Mouse (Mus musculus): Measurements from ENCODE around the gene Gpx4. TPM values are rescaled to one million over a fixed set of nuclear protein-coding genes. Genes with fewer than 3 reads are reported as not detected.
A peak's percentile ranks its signal among the peaks of the same experiment; 100 is the strongest.

The Gpx4 gene
- polyA plus RNA-seq, 1 experiment = 259 TPM

- no peak for DNase-seq (ENCODE audit: low read depth in 1 of 2, low spot score in 2 of 2)
- Histone ChIP-seq H3K36me3 (ENCODE audit: control insufficient read depth, insufficient read depth, low read length) (peaks cover 46% of the 10 kb centered on the region), H3K27ac (ENCODE audit: insufficient read depth, low read length) (no peak overlapping the region), H3K4me3 (ENCODE audit: extremely low read depth, insufficient read depth, insufficient read length) (no peak overlapping the region), H3K27me3 (ENCODE audit: control insufficient read depth, insufficient read depth, low read length) (no peaks in the 10 kb centered on the region), H3K4me1 (ENCODE audit: control insufficient read depth, insufficient read depth, insufficient read length) (peaks cover 10% of the 10 kb centered on the region; the same call in 1 of the 2 replicates)
- 91% methylated on average over 4 of the region's 4 CpGs for WGBS
- TF ChIP-seq POLR2A (IDR thresholded peaks at IDR 0.05; ENCODE audit: low read depth, low read length) (no peak), CTCF (IDR thresholded peaks at IDR 0.05; ENCODE audit: extremely low read depth, insufficient read depth, insufficient read length, insufficient replicate concordance) (no peak)
Observed at GRCm38 (mm10) chr10:80069948-80070450, 23.0 kb downstream of the Gpx4 start.

GRCm38 (mm10) chr10:80070837-80071515, 24.0 kb downstream of the Gpx4 start:
- Histone ChIP-seq H3K36me3 (ENCODE audit: control insufficient read depth, insufficient read depth, low read length) (peaks cover 44% of the 10 kb centered on the region), H3K4me3 (ENCODE audit: extremely low read depth, insufficient read depth, insufficient read length) (no peak overlapping the region), H3K4me1 (ENCODE audit: control insufficient read depth, insufficient read depth, insufficient read length) (peaks cover 14% of the 10 kb centered on the region), H3K27ac (ENCODE audit: insufficient read depth, low read length) (peak overlapping the region; percentile 6; the same call in 1 of the 2 replicates), H3K27me3 (ENCODE audit: control insufficient read depth, insufficient read depth, low read length) (no peaks in the 10 kb centered on the region)
- 65% methylated on average over 9 of the region's 9 CpGs for WGBS
- DNase-seq (ENCODE audit: low read depth in 1 of 2, low spot score in 2 of 2) = no peak
- TF ChIP-seq CTCF (IDR thresholded peaks at IDR 0.05; ENCODE audit: extremely low read depth, insufficient read depth, insufficient read length, insufficient replicate concordance) (no peak), POLR2A (IDR thresholded peaks at IDR 0.05; ENCODE audit: low read depth, low read length) (no peak)

- Histone ChIP-seq H3K36me3 (ENCODE audit: control insufficient read depth, insufficient read depth, low read length) (peaks cover 39% of the 10 kb centered on the region), H3K4me3 (ENCODE audit: extremely low read depth, insufficient read depth, insufficient read length) (no peak overlapping the region), H3K27ac (ENCODE audit: insufficient read depth, low read length) (peak overlapping the region; percentile 6), H3K27me3 (ENCODE audit: control insufficient read depth, insufficient read depth, low read length) (no peaks in the 10 kb centered on the region), H3K4me1 (ENCODE audit: control insufficient read depth, insufficient read depth, insufficient read length) (peaks cover 17% of the 10 kb centered on the region)
- TF ChIP-seq CTCF (IDR thresholded peaks at IDR 0.05; ENCODE audit: extremely low read depth, insufficient read depth, insufficient read length, insufficient replicate concordance) (no peak), POLR2A (IDR thresholded peaks at IDR 0.05; ENCODE audit: low read depth, low read length) (no peak)
- DNase-seq (ENCODE audit: low read depth in 1 of 2, low spot score in 2 of 2) = no peak
- 58% methylated on average over 3 of the region's 3 CpGs for WGBS
Observed at GRCm38 (mm10) chr10:80071516-80071900, 24.5 kb downstream of the Gpx4 start.

GRCm38 (mm10) chr10:80072623-80073489, 25.9 kb downstream of the Gpx4 start:
- no peaks in the 10 kb centered on the region for H3K27me3 ChIP-seq (ENCODE audit: control insufficient read depth, insufficient read depth, low read length)
- peaks cover 29% of the 10 kb centered on the region for H3K36me3 ChIP-seq (ENCODE audit: control insufficient read depth, insufficient read depth, low read length)
- H3K27ac ChIP-seq (ENCODE audit: insufficient read depth, low read length) = no peak overlapping the region
- 90% methylated on average over 20 of the region's 20 CpGs for WGBS
- no peak overlapping the region for H3K4me3 ChIP-seq (ENCODE audit: extremely low read depth, insufficient read depth, insufficient read length)
- DNase-seq (ENCODE audit: low read depth in 1 of 2, low spot score in 2 of 2) = no peak
- H3K4me1 ChIP-seq (ENCODE audit: control insufficient read depth, insufficient read depth, insufficient read length) = peaks cover 17% of the 10 kb centered on the region
- TF ChIP-seq CTCF (IDR thresholded peaks at IDR 0.05; ENCODE audit: extremely low read depth, insufficient read depth, insufficient read length, insufficient replicate concordance) = no peak
- no peak for TF ChIP-seq POLR2A (IDR thresholded peaks at IDR 0.05; ENCODE audit: low read depth, low read length)

- peak; percentile 87 to 88 for DNase-seq (ENCODE audit: low read depth in 1 of 2, low spot score in 2 of 2)
- 3% methylated on average over 28 of the region's 28 CpGs for WGBS
- H3K27ac ChIP-seq (ENCODE audit: insufficient read depth, low read length) = peak overlapping the region; percentile 96
Observed at GRCm38 (mm10) chr10:80074813-80075601, 28.0 kb downstream of the Gpx4 start.

GRCm38 (mm10) chr10:80075924-80076323, 29.0 kb downstream of the Gpx4 start:
- no peak overlapping the region for H3K4me3 ChIP-seq (ENCODE audit: extremely low read depth, insufficient read depth, insufficient read length)
- no peaks in the 10 kb centered on the region for H3K27me3 ChIP-seq (ENCODE audit: control insufficient read depth, insufficient read depth, low read length)
- no peak for DNase-seq (ENCODE audit: low read depth in 1 of 2, low spot score in 2 of 2)
- H3K36me3 ChIP-seq (ENCODE audit: control insufficient read depth, insufficient read depth, low read length) = peaks cover 21% of the 10 kb centered on the region
- WGBS = 78% methylated on average over 1 of the region's 1 CpGs
- no peak for TF ChIP-seq POLR2A (IDR thresholded peaks at IDR 0.05; ENCODE audit: low read depth, low read length)
- TF ChIP-seq CTCF (IDR thresholded peaks at IDR 0.05; ENCODE audit: extremely low read depth, insufficient read depth, insufficient read length, insufficient replicate concordance) = no peak
- peak overlapping the region; percentile 80 for H3K27ac ChIP-seq (ENCODE audit: insufficient read depth, low read length)
- peaks cover 17% of the 10 kb centered on the region for H3K4me1 ChIP-seq (ENCODE audit: control insufficient read depth, insufficient read depth, insufficient read length)

More at GRCm38 (mm10) chr10:80074813-80075601, 28.0 kb downstream of the Gpx4 start:
- H3K36me3 ChIP-seq (ENCODE audit: control insufficient read depth, insufficient read depth, low read length) = peaks cover 22% of the 10 kb centered on the region
- peak; percentile 89 for TF ChIP-seq POLR2A (IDR thresholded peaks at IDR 0.05; ENCODE audit: low read depth, low read length)
- peak; percentile 51; the same call in 1 of the 2 replicates for TF ChIP-seq CTCF (IDR thresholded peaks at IDR 0.05; ENCODE audit: extremely low read depth, insufficient read depth, insufficient read length, insufficient replicate concordance)
- no peaks in the 10 kb centered on the region for H3K27me3 ChIP-seq (ENCODE audit: control insufficient read depth, insufficient read depth, low read length)
- H3K4me3 ChIP-seq (ENCODE audit: extremely low read depth, insufficient read depth, insufficient read length) = peak overlapping the region; percentile 71
- peaks cover 17% of the 10 kb centered on the region for H3K4me1 ChIP-seq (ENCODE audit: control insufficient read depth, insufficient read depth, insufficient read length)

All from spleen, adult 2 months (tissue).